Mouse (Mus musculus) liver, embryonic 14.5 days (tissue): ENCODE data around the gene Pi4kb.

Source experiments
- CTCF ChIP-seq: IDR thresholded peaks from 2 replicates; pipeline ENCODE4 v1.5.1; 2016; ENCODE audit warnings: antibody characterized with exemption, low read depth, control low read depth
- EP300 ChIP-seq: IDR thresholded peaks from 2 replicates; pipeline ENCODE4 v1.6.1; 2016; ENCODE audit warnings: antibody characterized with exemption, low read depth

GRCm38 (mm10) chr3:95014428-95015151 lies 40.1 kb downstream of the Pi4kb start:
- no peak for TF ChIP-seq EP300
- TF ChIP-seq CTCF, result 0 out of 2 replicates have a peak, but pooled peaks have one; percentile 11
